Mouse (Mus musculus): ENCODE results near the gene Tnfsfm13.
"Not testable (repeated sequence)": the region's sequence is repeated elsewhere in the genome, so short reads cannot be mapped to it uniquely, and the experiment has no call there.

Tnfsfm13 gene

GRCm38 (mm10) chr11:69695361-69696181 is at the start of gene Tnfsfm13, which contains the start of gene Tnfsf12:
TSS of gene Tnfsfm13 (minus strand) at chr11:69696098.
TSS of gene Tnfsf12 (minus strand) at chr11:69695849.
- DNase-seq: peak; percentile 83

DNA sequence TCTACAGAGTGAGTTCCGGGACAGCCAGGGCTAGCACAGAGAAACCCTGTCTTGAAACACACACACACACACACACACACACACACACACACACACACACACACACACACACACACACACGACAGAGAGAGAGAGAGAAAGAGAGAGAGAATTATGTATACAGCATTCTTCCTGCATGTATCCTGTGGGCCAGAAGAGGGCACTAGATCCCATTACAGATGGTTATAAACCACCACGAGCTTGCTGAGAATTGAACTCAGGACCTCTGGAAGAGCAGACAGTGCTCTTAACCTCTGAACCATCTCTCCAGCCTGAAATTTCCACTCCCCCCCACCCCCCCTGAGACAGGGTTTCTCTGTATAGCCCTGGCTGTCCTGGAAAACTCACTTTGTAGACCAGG is 35.5 kb upstream of the Tnfsfm13 start:
- DNase-seq: not testable (repeated sequence)

DNA sequence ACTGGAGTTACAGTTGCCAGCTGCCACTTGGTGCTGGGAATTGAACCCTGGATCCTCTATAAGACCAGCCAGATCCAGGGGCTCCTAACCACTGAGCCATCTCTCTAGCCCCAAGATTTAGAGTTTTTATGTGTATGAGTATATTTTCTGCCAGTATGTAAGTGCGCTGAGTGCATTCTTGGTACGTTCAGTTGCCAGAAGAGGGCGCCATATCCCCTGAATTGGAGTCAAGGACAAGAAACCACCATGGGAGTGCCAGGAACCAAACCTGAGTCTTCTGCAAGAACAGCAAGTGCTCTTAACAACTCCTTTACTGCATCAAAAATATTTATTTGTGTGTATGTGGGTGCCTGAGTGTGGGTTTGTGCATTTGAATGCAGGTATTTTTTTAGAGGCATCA is 33.2 kb upstream of the Tnfsfm13 start:
- peak; percentile 78 for DNase-seq

DNA sequence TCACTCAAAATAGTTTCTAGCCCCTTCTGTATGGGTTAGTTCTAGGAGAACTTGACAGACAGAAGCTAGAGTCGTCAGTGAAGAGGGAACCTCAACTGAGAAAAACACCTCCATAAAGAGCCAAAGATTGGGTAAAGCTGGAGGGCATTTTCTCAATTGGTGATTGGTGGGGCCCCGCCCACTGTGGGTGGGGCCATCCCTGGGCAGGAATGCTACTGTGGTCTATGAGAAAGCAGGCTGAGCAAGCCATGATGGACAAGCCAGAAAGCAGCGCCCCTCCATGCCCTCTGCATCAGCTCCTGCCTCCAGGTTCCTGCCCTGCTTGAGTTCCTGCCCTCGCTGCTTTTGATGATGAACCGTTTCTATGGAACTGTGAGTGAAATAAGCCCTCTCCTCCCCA is 30.1 kb upstream of the Tnfsfm13 start:
- DNase-seq: no peak

DNA sequence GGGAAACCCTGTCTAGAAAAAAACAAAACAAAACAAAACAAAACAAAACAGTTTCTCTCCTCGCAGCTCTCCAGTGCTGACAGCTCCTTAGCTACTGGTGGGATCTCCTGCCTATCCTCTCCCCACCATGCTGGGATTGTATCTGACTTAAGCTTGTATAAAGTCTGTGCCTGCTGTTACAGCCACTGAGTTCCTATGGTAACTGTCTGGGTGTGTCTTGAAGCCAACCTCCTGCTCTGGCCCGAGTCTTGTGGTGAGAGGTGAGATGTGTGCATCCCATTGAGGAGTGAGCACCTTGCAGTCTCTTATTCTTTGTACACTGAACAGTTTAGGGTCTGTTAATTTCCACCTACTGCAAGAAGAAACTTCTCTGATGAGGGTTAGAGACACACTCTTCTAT is 27.2 kb upstream of the Tnfsfm13 start:
- DNase-seq: no peak

- no peak for DNase-seq
Observed at GRCm38 (mm10) chr11:69720852-69721251, 25.0 kb upstream of the Tnfsfm13 start.

DNA sequence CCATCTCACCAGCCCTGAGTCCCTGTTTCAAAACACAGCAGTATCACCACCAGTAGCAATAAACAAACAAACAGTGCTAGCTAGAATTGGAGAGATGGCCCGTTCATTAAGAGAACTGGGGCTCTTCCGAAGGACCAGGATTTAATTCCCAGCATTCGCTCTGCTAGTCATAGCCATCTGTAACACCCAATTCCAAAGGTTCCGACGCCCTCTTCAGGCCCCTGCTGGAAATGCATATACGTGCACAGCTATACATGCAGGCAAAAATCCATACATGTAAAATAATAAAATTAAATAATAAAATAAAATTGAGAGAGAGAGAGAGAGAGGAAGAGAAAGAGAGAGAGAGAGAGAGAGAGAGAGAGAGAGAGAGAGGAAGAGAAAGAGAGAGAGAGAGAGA is 23.5 kb upstream of the Tnfsfm13 start:
- DNase-seq: no peak

DNA sequence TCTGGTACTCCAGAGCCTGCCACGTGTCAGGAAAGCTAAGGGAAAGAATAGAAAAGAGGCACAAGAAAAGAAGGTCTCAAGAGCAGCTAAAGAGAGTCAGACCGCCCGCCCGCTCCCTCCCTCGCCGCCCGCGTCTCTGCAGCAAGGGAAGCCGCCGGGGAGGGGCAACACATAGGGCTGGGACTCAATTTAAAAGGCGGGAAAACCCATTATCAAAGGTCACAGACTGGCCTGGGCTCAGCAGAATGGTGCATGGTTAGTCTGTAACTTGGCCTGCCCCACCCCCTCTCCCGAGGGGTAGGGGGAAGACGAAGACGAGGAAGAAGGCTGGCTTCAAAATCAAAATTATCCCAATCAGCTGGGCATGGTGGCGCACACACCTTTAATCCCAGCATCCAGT is 22.8 kb upstream of the Tnfsfm13 start:
- DNase-seq: no peak

DNA sequence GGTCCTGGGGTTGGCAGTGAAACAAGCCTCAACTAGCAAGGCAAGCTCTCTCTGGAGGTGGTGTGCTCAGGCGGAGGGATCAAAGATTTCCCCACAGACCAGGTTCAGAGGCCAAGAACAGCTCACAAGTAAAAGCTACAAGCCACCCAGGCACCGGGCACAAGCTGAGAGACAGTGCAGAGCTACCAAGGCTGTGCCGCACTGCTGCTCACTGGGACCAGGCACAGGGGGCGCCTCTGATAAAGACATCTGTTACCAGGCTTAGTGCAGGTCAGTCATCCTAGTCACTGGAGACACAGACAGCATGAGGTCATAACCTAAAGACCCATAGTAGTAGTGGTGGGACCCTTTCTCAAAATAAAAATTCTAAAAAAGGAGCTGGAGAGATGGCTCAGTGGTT is 21.1 kb upstream of the Tnfsfm13 start:
- no peak for DNase-seq

GRCm38 (mm10) chr11:69715929-69716328 is 20.0 kb upstream of the Tnfsfm13 start:
- peak; percentile 19 for DNase-seq

DNA sequence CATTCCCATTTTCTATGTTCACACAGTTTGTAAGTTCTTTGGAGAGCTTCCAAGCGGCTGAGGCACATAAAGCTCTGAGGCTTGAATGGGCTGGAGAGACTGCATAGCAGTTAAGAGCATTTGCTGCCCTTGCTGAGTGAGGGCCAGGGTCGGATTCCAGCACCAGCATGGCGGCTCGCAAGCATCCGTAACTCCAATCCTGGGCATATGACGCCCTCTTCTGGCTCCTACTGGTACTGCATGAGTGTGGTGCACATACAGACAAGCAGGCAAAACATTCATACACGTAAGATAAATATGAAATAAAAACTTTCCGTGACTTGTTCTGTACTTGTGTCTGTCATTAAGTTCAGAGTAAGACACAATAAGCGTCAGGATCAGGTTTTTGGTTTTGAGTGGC is 19.6 kb upstream of the Tnfsfm13 start:
- peak; percentile 50 for DNase-seq

DNA sequence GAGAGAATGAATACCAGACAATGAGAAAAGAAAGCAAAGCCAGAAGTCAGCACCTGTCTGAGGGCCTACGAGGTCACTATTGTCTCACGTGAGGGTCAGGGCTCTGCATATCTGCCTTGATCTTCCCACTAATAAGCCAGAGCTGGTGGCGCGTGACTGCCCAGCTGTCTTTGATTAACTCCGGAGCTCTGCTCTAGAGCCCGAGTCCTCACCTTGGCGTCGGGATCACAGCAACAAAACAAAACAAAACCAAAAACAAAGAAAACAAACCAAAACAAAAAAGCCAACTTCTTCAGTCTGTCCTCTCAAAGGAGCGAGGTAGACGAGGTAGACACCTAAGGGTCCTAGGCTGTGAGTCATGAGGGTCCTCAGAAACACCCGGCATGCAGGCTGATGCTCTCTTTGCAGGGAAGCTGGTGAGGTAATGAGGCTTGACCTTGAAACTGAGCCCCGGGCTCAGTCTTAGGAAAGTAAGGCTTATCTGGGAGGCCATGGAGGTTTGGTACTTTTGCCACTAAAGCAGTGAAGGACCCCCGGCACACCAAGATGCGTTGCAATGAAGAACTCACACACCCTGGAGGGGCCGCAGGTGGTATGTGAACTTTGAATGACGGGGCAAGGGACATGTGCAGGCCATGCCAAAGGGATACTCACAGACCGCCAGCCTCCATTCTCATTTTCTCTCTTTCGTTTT is 18.9 kb upstream of the Tnfsfm13 start:
- DNase-seq: no peak

DNA sequence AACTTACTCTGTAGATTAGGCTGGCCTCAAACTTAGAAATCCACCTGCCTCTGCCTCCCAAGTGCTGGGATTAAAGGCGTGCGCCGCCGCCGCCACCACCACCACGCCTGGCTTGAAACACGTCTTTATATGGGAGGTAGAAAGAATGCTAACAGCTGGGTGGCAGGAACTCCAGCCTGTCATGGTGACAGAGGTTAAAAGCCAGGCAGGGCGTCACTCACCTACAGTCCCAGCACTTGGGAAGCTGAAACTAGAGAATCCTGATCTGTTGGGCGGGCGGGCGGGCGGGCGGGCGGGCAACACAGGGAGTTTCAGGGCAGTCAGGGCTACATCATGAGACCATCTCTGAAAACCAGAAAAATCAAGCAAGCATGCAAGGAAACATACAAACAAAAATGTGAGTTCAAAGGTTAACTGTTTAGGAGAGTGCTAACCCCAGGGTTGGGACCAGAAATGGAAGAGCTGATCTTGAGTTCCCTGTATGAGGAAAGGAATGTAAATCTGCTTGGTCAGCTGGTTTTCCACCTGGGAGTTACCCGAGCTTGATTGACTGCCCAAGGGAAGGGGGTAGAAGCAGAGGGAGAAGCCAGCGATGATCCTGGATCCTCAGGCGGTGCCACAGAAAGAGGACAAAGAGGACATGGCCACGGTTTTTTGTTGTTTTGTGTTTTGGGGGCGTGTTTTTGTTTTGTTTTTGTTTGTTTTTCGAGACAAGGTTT is 17.2 kb upstream of the Tnfsfm13 start:
- DNase-seq: no peak

GRCm38 (mm10) chr11:69711082-69711481 is 15.2 kb upstream of the Tnfsfm13 start:
- no peak for DNase-seq

- DNase-seq: no peak
Observed at GRCm38 (mm10) chr11:69710470-69710869, 14.6 kb upstream of the Tnfsfm13 start.

DNA sequence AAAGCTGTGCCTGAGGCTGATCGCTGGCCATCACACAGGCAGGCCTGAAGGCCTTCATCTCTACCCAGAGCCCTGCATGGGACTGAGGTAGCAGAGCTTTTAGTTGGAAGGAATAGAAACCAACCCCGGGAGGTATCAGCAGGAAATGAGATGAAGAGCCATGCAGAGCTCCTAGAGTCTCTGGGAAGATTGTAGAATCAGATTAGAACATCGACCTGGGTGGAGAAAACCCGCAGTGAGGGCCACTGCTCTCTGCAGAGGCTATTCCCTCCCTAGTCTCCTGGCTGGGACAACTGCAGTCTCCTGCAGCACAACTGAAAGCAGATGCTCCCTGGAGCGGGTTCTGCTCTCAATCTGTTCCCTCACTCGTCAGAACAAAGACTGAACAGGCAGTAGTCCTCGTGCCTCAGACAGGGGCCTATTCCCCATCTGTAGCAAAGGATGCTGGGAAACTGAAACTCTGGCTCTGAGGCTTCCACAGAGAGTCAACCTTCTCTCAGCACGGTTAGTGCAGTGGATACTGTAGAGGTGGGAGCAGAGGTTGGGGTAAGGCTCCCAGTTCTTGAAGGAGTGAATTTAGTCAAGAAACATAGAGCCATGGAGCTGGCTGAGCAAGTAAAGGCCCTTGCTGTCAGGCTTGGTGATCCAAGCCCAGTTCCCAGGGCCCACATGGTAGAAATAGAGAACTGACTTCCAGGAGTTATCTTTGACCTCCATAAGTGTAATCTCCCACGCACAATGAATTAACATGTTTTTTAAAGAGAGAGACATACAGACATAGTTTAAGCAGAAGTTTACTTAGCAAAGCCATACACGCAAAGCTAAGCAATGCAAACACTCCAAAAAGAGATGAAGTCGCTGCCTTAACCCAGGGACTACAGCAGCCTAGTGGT is 13.9 kb upstream of the Tnfsfm13 start:
- DNase-seq: no peak

DNA sequence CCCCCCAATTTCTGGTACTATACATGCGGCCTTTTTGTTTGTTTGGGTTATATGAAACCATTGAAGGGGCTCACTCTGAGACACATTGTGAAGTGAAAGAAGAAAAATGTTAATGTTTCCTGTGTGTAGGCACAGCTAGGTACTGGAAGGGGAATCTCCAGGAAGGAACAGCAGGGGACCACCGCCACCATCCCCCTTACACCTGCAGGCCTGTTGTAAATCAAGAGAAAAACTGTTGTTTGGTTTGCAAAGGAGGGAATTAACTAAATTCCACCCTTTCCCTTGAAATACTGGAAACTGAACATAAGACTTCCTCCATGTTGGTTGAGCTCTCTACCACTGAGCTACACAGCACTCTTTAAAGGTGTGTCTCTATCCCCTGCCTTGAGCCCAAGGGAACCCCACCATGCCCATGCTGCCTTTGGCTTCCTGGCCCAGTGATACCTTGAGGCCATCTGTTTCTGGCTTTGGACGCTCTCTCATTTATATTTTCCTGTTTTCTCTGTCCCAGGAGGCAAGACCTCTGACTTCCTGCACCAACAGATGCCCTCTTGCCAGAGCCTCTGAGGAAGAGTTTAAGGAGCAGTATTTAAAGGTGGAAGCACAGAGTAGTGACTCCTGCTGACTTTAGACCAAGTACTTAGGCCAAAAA is 12.8 kb upstream of the Tnfsfm13 start:
- no peak for DNase-seq

DNA sequence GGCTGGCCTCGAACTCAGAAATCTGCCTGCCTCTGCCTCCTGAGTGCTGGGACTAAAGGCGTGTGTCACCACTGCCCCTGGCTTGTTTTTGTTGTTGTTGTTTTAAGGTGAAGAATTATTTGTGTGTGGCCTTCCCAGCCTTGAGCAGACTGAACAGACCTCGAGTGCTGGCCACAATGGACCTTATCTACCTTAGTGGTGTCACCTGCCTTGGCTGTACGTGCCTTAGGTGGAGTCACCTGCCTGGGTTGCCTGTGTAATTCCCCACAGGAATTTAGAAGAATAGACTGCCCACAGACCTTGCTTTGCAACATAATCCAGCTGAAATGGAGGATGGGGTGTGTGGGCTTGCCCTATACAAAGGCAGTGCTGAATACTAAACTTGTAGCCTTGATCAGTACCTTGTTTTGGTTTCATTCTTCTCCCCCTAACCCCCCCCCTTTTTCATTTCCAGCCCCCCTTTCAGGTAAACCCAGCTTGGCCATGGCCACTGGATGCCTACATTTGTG is 12.0 kb upstream of the Tnfsfm13 start:
- no peak for DNase-seq

- DNase-seq: no peak
Observed at GRCm38 (mm10) chr11:69707480-69707847, 11.6 kb upstream of the Tnfsfm13 start.

GRCm38 (mm10) chr11:69706775-69707479 is 11.0 kb upstream of the Tnfsfm13 start:
- peak; percentile 28 for DNase-seq

GRCm38 (mm10) chr11:69704613-69705010 is 8.7 kb upstream of the Tnfsfm13 start:
- no peak for DNase-seq

Data from lung, postnatal 14 days (tissue).